Mouse (Mus musculus): Measurements from ENCODE around the gene Osbp. TPM values are rescaled to one million over a fixed set of nuclear protein-coding genes. Genes with fewer than 3 reads are reported as not detected.

Gene Osbp
- polyA plus RNA-seq, 1 experiment from 2014 or later = 5.0 TPM

DNA sequence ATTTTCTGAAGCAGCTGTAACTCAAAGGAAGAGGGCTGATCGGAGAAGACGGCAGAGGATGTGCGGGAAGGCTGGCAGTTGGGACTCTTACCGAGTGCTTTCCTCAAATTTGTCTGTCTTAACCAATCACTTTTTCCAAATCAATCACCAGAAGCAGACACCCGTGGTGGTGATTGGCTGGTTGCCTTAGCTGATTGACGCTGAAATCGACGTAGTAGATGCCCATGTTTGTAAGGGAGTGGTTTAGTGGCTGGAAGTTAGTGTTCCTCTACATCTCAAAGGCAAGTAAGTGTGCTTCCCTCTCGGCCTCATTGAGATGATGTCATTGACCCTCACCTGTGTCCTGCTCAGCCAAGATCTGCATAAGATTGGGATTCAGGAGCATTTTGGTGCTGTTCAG is 26.3 kb downstream of the Osbp start:
- Histone ChIP-seq H3K4me3 (no peak overlapping the region), H3K4me2 (no peak overlapping the region), H3K27me3 (no peaks in the 10 kb centered on the region), H3K9ac (no peak overlapping the region), H3K27ac (no peak overlapping the region), H3K9me3 (no peaks in the 10 kb centered on the region), H3K4me1 (no peaks in the 10 kb centered on the region), H3K36me3 (peaks cover 77% of the 10 kb centered on the region)
- ATAC-seq (ENCODE audit: insufficient number of reproducible peaks, insufficient read depth, low FRiP score, low TSS enrichment, low read depth) = no peak
- WGBS = 92% methylated on average over 9 of the region's 9 CpGs

DNA sequence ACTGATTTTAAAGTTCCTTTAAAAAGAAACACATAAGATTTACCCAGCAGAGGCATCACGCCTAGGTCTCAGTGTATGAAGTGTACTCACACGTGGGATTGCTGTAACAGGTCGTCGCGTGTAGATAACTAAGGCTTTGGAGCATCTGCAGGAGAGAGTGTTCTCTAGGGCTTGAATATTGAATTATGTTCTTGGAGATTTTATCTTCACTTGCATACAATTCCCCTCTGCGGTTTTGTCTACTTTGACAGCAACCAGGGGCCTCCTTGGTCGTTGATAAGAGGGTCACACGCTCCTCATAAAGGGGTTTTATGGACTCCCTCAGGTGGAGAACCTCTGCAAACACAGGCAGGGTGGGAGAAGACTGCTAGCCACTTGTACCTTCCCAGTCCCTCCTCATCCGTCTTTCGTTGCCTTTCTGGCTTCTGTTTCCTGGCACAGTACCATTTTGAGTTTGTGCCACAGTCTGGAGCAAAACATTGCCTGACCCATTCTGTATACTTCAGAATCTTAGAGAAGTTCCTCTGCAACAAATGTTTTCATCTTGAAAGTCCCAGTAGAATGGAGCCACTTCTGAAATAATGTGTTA is 26.8 kb downstream of the Osbp start:
- no peak for ATAC-seq (ENCODE audit: insufficient number of reproducible peaks, insufficient read depth, low FRiP score, low TSS enrichment, low read depth)
- Histone ChIP-seq H3K4me1 (no peaks in the 10 kb centered on the region), H3K9ac (no peak overlapping the region), H3K9me3 (no peaks in the 10 kb centered on the region), H3K4me2 (no peak overlapping the region), H3K27ac (no peak overlapping the region), H3K36me3 (peaks cover 73% of the 10 kb centered on the region), H3K27me3 (no peaks in the 10 kb centered on the region), H3K4me3 (no peak overlapping the region)
- WGBS = 92% methylated on average over 10 of the region's 10 CpGs

DNA sequence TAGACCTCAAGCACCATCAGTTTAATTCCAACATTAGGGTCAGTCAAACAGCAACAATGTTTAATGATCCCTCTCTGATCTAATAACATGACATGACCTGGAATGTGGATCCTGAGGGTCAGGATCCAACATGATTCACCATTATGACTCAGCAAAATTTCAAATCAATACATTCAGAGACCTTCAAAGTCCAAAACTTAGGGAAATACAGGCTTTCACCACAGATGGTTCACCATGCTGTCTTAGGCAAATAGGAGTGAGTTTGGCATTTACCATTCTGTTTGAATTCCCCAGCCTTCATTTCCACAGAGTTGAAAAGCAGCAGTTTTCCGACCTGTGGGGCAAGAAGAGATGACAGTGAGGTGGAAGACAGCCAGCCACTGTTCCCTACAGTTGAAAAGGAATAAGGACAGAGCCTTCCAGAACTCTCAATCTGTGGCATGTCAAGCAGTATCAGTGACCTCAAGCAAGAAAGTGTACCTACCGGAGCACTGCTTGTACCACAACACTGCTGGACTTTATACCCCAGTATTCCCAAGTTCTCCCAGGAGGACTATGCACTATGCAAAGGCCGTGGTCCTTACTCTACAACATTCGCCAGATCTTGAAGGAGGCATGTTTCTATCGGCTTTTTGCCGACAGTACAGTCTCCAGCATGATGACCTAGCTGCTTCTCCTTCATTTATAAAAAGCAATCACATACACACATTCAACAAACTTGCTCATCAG is 29.1 kb downstream of the Osbp start:
- no peaks in the 10 kb centered on the region for H3K27me3 ChIP-seq
- no peak for ATAC-seq (ENCODE audit: insufficient number of reproducible peaks, insufficient read depth, low FRiP score, low TSS enrichment, low read depth)
- no peak overlapping the region for H3K9ac ChIP-seq
- peaks cover 52% of the 10 kb centered on the region for H3K36me3 ChIP-seq
- H3K9me3 ChIP-seq = no peaks in the 10 kb centered on the region
- WGBS = 93% methylated on average over 6 of the region's 6 CpGs
- H3K4me1 ChIP-seq = no peaks in the 10 kb centered on the region
- H3K27ac ChIP-seq = no peak overlapping the region
- H3K4me2 ChIP-seq = no peak overlapping the region
- no peak overlapping the region for H3K4me3 ChIP-seq

DNA sequence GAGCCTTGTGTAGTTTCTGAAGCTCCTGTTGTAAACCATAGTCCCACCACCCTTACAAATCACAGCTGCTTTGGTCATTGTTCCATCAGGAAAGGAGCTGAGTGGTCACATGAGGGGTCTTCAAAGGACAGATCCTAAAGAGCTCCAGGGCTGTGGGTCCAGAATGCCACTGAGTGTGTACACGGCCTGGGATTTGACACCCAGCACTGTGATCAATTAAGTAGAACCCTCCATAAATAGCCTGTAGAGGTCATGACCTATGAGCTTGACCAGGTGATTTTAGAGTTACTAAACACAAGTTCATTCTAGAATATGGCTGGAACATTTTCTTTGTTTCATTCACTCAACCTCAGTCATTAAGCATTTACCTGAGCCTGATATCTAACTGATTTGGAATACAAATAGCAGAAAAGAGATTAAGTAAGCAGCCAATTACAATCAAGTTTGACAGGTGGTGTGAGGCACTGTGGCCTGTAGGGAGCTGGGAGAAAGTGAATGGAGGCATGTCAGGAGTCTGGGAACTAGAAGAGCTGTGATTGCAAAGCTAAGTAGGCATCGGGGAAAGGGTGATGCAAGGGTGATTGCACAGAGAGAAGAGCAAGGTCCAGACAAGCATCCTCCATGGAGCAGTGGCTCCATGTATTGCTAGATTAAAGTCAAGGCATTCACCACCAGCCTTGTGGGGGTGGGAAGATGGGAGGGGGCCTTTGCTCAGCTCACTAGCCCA is 30.1 kb downstream of the Osbp start:
- WGBS = 65% methylated on average over 2 of the region's 2 CpGs
- H3K9ac ChIP-seq = no peak overlapping the region
- H3K27me3 ChIP-seq = no peaks in the 10 kb centered on the region

DNA sequence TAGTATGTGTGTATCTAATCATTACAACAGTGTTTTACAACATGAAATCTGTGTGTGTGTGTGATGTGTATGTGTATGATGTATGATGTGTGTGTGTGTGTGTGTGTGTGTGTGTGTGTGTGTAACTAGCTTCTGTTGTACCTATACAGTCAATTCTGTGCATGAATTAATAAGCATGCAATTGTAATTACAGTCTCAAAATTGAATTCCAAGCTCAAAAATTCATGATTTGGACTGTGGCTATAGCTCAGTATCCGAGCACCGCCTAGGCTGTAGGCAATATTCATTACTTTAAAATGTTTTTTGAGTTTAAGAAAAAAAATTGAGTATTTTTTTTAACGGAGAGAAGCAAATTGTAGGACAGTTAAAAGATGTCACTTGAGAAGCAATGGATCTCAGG is 35.9 kb downstream of the Osbp start:
- Histone ChIP-seq H3K27ac (no peak overlapping the region), H3K9me3 (no peaks in the 10 kb centered on the region), H3K36me3 (no peaks in the 10 kb centered on the region), H3K4me3 (no peak overlapping the region), H3K9ac (no peak overlapping the region), H3K27me3 (no peaks in the 10 kb centered on the region), H3K4me1 (peaks cover 18% of the 10 kb centered on the region), H3K4me2 (peak overlapping the region; percentile 51; the same call in 1 of the 2 replicates)
- 19% methylated on average over 3 of the region's 3 CpGs for WGBS
- ATAC-seq (ENCODE audit: insufficient number of reproducible peaks, insufficient read depth, low FRiP score, low TSS enrichment, low read depth) = no peak

More for the DNA sequence above, 30.1 kb downstream of the Osbp start:
- Histone ChIP-seq H3K4me2 (no peak overlapping the region), H3K4me3 (no peak overlapping the region), H3K36me3 (peaks cover 44% of the 10 kb centered on the region), H3K27ac (no peak overlapping the region), H3K9me3 (no peaks in the 10 kb centered on the region), H3K4me1 (no peaks in the 10 kb centered on the region)
- no peak for ATAC-seq (ENCODE audit: insufficient number of reproducible peaks, insufficient read depth, low FRiP score, low TSS enrichment, low read depth)

DNA sequence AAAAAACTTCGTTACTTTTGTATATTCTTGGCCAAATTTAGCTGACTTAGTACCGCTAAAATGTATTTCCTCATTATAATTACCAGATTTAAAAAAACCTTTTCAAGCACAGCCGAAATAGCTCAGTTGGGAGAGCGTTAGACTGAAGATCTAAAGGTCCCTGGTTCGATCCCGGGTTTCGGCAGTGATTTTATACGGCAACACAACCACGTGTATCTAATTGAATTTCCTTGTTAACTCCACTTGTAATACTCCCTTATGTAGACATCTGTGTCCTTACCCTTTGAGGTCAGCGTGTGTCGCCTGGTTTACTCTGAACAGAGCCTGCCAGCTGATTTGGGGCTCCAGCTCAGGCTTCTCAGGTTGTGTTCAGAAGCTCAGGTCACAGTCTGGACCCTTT is 36.4 kb downstream of the Osbp start:
- no peak for ATAC-seq (ENCODE audit: insufficient number of reproducible peaks, insufficient read depth, low FRiP score, low TSS enrichment, low read depth)
- H3K4me3 ChIP-seq = peak overlapping the region; percentile 20

DNA sequence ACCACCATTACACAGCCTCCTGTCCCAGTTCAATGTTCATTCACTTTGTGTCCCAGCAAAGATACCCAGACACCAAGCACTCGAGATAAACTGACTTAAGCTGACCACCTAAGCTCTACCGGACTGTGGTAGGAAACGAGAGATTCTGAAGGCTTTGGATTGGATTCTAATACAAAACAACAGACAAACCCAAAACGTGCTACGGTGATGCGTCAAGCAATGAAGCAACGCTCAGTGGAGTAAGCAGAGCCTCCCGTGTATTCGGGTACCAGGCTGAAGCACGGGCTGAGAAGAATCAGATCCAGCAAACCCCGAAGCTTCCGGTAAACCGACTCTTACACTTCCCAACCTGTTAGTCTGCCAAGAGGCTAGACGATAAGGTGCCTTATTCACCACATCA is 37.0 kb downstream of the Osbp start:
- H3K9me3 ChIP-seq = no peaks in the 10 kb centered on the region
- H3K36me3 ChIP-seq = no peaks in the 10 kb centered on the region

More for the DNA sequence above, 36.4 kb downstream of the Osbp start:
- no peaks in the 10 kb centered on the region for H3K36me3 ChIP-seq
- H3K27me3 ChIP-seq = no peaks in the 10 kb centered on the region
- peaks cover 21% of the 10 kb centered on the region for H3K4me1 ChIP-seq
- H3K9ac ChIP-seq = no peak overlapping the region
- H3K4me2 ChIP-seq = peak overlapping the region; percentile 51
- H3K9me3 ChIP-seq = no peaks in the 10 kb centered on the region
- H3K27ac ChIP-seq = no peak overlapping the region
- 2% methylated on average over 11 of the region's 11 CpGs for WGBS

DNA sequence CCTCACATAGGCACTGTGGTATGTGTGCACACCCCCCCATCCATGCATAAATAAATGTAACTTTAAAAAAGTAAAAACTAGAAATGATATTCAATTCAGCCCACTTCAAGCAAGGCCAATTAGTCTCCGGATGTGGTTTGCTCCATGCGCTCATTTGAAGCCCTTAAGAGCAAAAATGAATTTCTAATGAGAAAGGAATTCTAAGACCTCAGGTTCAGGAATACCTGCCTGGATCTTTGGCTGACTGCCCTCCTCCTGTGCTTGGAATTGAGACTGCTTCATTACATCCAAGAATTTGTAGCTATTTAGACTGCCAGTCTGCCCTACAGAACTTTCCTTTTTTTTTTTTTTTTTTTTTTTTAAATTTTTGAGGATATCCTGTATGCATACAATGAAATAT is 37.8 kb downstream of the Osbp start:
- H3K36me3 ChIP-seq = no peaks in the 10 kb centered on the region
- H3K4me2 ChIP-seq = no peak overlapping the region
- no peak for ATAC-seq (ENCODE audit: insufficient number of reproducible peaks, insufficient read depth, low FRiP score, low TSS enrichment, low read depth)
- no peak overlapping the region for H3K27ac ChIP-seq
- WGBS = 82% methylated on average over 2 of the region's 2 CpGs
- no peaks in the 10 kb centered on the region for H3K27me3 ChIP-seq
- no peaks in the 10 kb centered on the region for H3K9me3 ChIP-seq
- no peak overlapping the region for H3K9ac ChIP-seq
- H3K4me1 ChIP-seq = peaks cover 23% of the 10 kb centered on the region
- no peak overlapping the region for H3K4me3 ChIP-seq

More for the DNA sequence above, 37.0 kb downstream of the Osbp start:
- Histone ChIP-seq H3K4me3 (peak overlapping the region; percentile 20), H3K4me2 (peak overlapping the region; percentile 51), H3K27ac (no peak overlapping the region), H3K9ac (no peak overlapping the region), H3K4me1 (peaks cover 23% of the 10 kb centered on the region), H3K27me3 (no peaks in the 10 kb centered on the region)
- 43% methylated on average over 14 of the region's 14 CpGs for WGBS
- no peak for ATAC-seq (ENCODE audit: insufficient number of reproducible peaks, insufficient read depth, low FRiP score, low TSS enrichment, low read depth)

DNA sequence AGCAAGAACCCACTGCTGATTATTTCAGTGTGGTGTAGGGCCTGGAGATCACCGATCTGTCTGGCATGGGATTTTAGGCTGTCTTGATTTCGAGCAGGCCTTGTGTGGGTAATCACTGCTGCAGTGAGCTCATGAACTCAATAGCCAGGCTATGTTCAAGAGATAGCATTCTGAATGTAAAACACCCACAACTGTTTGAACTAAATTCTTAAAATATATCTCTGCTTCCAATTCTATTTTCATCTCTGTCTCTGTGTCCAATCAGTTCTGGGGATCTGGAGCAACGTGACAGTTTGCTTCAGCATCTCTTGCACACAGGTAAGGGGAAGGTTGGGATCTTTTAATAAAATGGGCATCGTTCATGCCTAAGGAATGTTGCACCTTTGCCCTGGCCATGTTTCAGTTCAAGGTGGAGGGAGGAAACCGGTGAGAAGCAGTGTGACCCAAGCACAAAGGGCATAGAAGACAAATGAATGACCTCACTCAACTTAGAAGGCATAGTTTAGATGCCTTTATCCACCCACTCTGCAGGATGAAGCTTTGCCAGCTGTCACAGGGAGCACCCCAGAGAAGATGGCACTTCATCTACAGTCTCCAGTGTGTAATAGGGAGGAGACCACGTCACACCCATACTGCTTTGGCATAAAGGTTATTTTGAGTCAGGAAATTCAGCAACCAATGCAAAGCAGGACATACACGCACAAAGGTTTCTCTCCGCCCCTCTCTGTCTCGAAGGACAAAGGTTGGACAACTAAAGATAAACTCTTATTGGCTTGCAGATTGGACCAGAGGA is 38.7 kb downstream of the Osbp start:
- Histone ChIP-seq H3K4me3 (peak overlapping the region; percentile 68), H3K9me3 (no peaks in the 10 kb centered on the region), H3K36me3 (no peaks in the 10 kb centered on the region), H3K9ac (no peak overlapping the region), H3K27ac (no peak overlapping the region), H3K27me3 (no peaks in the 10 kb centered on the region), H3K4me2 (peak overlapping the region; percentile 72), H3K4me1 (peaks cover 29% of the 10 kb centered on the region)
- 58% methylated on average over 9 of the region's 9 CpGs for WGBS
- no peak for ATAC-seq (ENCODE audit: insufficient number of reproducible peaks, insufficient read depth, low FRiP score, low TSS enrichment, low read depth)

DNA sequence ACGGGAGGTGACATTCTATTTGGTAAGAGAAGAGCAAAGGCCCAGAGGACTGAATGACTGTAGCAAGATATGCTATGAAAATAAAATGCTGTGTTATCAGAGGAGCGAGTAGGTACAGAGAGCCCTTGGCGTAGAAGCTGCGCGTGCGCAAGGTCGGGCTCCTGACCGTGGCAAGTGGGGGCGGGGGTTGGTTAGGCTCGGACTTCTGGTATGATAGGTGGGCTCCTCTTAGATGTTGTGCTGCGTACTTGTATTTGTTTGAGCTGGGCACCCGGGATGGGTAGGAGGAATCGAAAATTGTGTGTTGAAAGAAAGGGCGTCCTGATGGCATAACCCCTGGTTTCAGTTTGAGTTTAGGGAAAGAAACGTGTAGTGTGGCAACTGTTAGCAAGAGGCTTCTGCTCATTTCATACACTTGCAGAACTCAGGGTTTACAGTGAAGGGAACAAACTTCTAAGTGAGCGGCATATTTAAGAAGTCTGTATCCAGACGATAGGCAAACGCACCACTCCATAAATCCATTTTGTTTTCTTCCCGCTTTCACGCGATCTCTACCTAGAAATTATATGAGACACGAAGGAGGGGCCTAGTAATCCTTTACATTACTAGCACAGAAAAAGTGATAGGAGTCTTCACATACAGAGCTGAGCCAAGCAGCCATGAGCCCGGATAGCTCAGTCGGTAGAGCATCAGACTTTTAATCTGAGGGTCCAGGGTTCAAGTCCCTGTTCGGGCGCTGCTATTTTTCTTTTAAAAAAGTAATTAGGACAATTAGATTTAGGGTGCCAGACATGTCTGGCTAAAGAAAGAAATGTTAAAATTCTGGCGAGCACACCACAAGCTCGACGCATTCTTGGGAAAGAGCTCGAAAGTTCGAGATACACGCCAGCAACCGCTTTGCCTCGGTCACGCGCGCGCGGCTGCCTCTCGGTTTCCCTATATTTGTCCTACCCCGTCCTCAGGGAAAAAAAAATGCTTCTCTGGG is 39.9 kb downstream of the Osbp start:
- Histone ChIP-seq H3K27ac (peak overlapping the region; percentile 73), H3K4me3 (peak overlapping the region; percentile 68), H3K4me2 (peak overlapping the region; percentile 72), H3K27me3 (no peaks in the 10 kb centered on the region), H3K9ac (peak overlapping the region; percentile 70), H3K36me3 (no peaks in the 10 kb centered on the region), H3K9me3 (no peaks in the 10 kb centered on the region), H3K4me1 (peaks cover 29% of the 10 kb centered on the region)
- under 1% methylated on average over 41 of the region's 41 CpGs for WGBS
- peak; percentile 62 for ATAC-seq (ENCODE audit: insufficient number of reproducible peaks, insufficient read depth, low FRiP score, low TSS enrichment, low read depth)
